Mouse (Mus musculus): ENCODE measurements around the gene Dtnb. TPM values are rescaled to one million over a fixed set of nuclear protein-coding genes. Genes with fewer than 3 reads are reported as not detected.

Dtnb gene
- polyA plus RNA-seq, 1 experiment from 2014 or later = 36.3 TPM

DNA sequence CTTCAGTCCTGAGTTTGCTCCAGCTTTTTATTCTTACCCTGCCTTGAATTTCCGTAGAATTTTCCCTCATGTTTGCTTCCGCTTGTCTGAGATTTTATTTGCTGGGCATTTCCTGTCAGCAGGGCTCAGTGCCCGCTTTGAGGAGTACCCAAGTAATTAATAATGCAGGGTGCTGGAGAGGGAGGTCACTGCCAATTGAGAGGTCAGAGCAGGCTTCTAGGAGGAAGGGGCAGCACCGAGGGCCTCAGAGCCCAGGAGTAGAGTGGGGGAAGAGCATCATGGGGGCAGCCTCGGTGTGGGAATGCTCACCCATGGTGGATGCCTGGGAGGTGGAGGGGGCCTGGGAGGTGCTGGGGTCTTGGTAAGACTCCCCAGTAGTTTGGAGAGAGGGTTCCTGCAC, 239.4 kb downstream of the Dtnb start:
- H3K9ac ChIP-seq (ENCODE audit: low read depth, low read length) = no peak overlapping the region
- H3K27ac ChIP-seq = peak overlapping the region; percentile 81
- peak overlapping the region; percentile 34 for H3K4me2 ChIP-seq (ENCODE audit: low read length)
- no peak overlapping the region for H3K4me3 ChIP-seq (replicated peaks; ENCODE audit: low read depth, low read length)
- DNase-seq (ENCODE audit: low spot score) (peak; percentile 48), ATAC-seq (replicated peaks; ENCODE audit: low FRiP score, low read depth) (no peak)
- no peaks in the 10 kb centered on the region for H3K36me3 ChIP-seq (ENCODE audit: insufficient read depth, low read length)
- peaks cover 40% of the 10 kb centered on the region for H3K4me1 ChIP-seq (replicated peaks; ENCODE audit: insufficient read depth, low read length)
- no peaks in the 10 kb centered on the region for H3K9me3 ChIP-seq (replicated peaks; ENCODE audit: low read length)
- H3K27me3 ChIP-seq (ENCODE audit: insufficient read depth, low read length) = no peaks in the 10 kb centered on the region
- TF ChIP-seq CTCF (IDR thresholded peaks at IDR 0.05; ENCODE audit: low read depth) = no peak
- whole genome bisulfite sequencing = 16% methylated on average over 5 of the region's 5 CpGs

DNA sequence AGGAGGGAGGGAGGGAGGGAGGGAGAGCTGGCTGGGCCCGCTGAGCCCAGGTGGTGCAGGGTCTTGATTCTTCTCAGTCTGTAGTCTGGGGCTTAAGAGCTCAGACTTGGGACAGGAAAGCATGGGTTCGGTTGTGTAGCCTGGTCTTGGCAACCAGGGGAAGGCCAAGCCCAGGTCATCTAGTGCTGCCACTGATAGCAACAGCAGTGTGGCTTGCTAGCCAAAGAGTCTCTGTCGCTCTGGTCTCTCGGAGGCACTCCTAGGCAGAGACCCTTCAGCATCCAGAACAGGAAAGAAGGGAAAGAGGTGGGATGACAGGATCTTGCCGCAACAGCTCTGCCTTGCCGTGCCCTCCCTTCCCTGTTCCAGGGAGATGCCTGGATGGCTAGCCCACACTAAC, 240.1 kb downstream of the Dtnb start:
- H3K27me3 ChIP-seq (ENCODE audit: insufficient read depth, low read length) = no peaks in the 10 kb centered on the region
- H3K4me3 ChIP-seq (replicated peaks; ENCODE audit: low read depth, low read length) = no peak overlapping the region
- 0 out of 2 replicates have a peak overlapping the region, but pooled peaks have one; percentile 54 for H3K27ac ChIP-seq
- DNase-seq (ENCODE audit: low spot score) (no peak), ATAC-seq (replicated peaks; ENCODE audit: low FRiP score, low read depth) (no peak)
- no peaks in the 10 kb centered on the region for H3K36me3 ChIP-seq (ENCODE audit: insufficient read depth, low read length)
- H3K4me1 ChIP-seq (replicated peaks; ENCODE audit: insufficient read depth, low read length) = peaks cover 40% of the 10 kb centered on the region
- no peak for TF ChIP-seq CTCF (IDR thresholded peaks at IDR 0.05; ENCODE audit: low read depth)
- no peak overlapping the region for H3K9ac ChIP-seq (ENCODE audit: low read depth, low read length)
- WGBS = 51% methylated on average over 6 of the region's 6 CpGs
- no peak overlapping the region for H3K4me2 ChIP-seq (ENCODE audit: low read length)
- no peaks in the 10 kb centered on the region for H3K9me3 ChIP-seq (replicated peaks; ENCODE audit: low read length)

DNA sequence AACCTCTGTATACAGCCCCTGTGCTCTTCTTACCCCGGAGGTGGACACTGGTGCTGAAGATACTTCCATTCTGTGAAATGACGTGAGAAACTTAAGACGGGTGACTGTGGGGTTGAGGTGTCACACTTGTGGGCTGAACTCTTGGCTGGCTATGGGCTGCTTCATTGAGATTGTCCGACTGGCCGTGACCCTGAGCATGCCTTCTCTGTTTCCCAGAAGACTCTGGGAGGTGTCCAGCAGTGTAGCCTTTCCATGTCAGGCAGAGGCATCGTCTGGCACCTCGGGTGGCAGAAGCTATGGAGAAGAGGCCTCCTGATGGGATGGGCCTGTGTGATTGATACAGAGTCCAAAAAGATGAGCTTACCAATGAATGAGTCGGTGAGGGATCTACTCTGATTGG, 241.0 kb downstream of the Dtnb start:
- ATAC-seq (replicated peaks; ENCODE audit: low FRiP score, low read depth) = no peak

GRCm38 (mm10) chr12:3815386-3815785, 243.2 kb downstream of the Dtnb start:
- DNase-seq (ENCODE audit: low spot score) (no peak), ATAC-seq (replicated peaks; ENCODE audit: low FRiP score, low read depth) (no peak)
- Histone ChIP-seq H3K9ac (ENCODE audit: low read depth, low read length) (no peak overlapping the region), H3K27me3 (ENCODE audit: insufficient read depth, low read length) (no peaks in the 10 kb centered on the region), H3K4me3 (replicated peaks; ENCODE audit: low read depth, low read length) (no peak overlapping the region), H3K27ac (no peak overlapping the region), H3K36me3 (ENCODE audit: insufficient read depth, low read length) (no peaks in the 10 kb centered on the region), H3K9me3 (replicated peaks; ENCODE audit: low read length) (no peaks in the 10 kb centered on the region), H3K4me2 (ENCODE audit: low read length) (no peak overlapping the region), H3K4me1 (replicated peaks; ENCODE audit: insufficient read depth, low read length) (peaks cover 29% of the 10 kb centered on the region)
- TF ChIP-seq CTCF (IDR thresholded peaks at IDR 0.05; ENCODE audit: low read depth) = no peak
- WGBS = 47% methylated on average over 6 of the region's 6 CpGs

More for the DNA sequence above, 241.0 kb downstream of the Dtnb start:
- Histone ChIP-seq H3K4me1 (replicated peaks; ENCODE audit: insufficient read depth, low read length) (peaks cover 40% of the 10 kb centered on the region), H3K4me3 (replicated peaks; ENCODE audit: low read depth, low read length) (no peak overlapping the region), H3K36me3 (ENCODE audit: insufficient read depth, low read length) (no peaks in the 10 kb centered on the region), H3K4me2 (ENCODE audit: low read length) (no peak overlapping the region), H3K9me3 (replicated peaks; ENCODE audit: low read length) (no peaks in the 10 kb centered on the region), H3K27me3 (ENCODE audit: insufficient read depth, low read length) (no peaks in the 10 kb centered on the region), H3K27ac (no peak overlapping the region), H3K9ac (ENCODE audit: low read depth, low read length) (no peak overlapping the region)
- WGBS = 70% methylated on average over 8 of the region's 8 CpGs
- DNase-seq (ENCODE audit: low spot score) = no peak
- TF ChIP-seq CTCF (IDR thresholded peaks at IDR 0.05; ENCODE audit: low read depth) = no peak

GRCm38 (mm10) chr12:3817033-3817432, 244.9 kb downstream of the Dtnb start:
- Histone ChIP-seq H3K4me2 (ENCODE audit: low read length) (no peak overlapping the region), H3K4me1 (replicated peaks; ENCODE audit: insufficient read depth, low read length) (peaks cover 19% of the 10 kb centered on the region; the same call in 1 of the 2 replicates), H3K4me3 (replicated peaks; ENCODE audit: low read depth, low read length) (no peak overlapping the region), H3K27ac (no peak overlapping the region), H3K27me3 (ENCODE audit: insufficient read depth, low read length) (no peaks in the 10 kb centered on the region), H3K9me3 (replicated peaks; ENCODE audit: low read length) (no peaks in the 10 kb centered on the region), H3K9ac (ENCODE audit: low read depth, low read length) (no peak overlapping the region), H3K36me3 (ENCODE audit: insufficient read depth, low read length) (no peaks in the 10 kb centered on the region)
- no peak for ATAC-seq (replicated peaks; ENCODE audit: low FRiP score, low read depth)
- 69% methylated on average over 7 of the region's 7 CpGs for WGBS
- TF ChIP-seq CTCF (IDR thresholded peaks at IDR 0.05; ENCODE audit: low read depth) = peak; percentile 33; the same call in 1 of the 2 replicates
- DNase-seq (ENCODE audit: low spot score) = no peak

DNA sequence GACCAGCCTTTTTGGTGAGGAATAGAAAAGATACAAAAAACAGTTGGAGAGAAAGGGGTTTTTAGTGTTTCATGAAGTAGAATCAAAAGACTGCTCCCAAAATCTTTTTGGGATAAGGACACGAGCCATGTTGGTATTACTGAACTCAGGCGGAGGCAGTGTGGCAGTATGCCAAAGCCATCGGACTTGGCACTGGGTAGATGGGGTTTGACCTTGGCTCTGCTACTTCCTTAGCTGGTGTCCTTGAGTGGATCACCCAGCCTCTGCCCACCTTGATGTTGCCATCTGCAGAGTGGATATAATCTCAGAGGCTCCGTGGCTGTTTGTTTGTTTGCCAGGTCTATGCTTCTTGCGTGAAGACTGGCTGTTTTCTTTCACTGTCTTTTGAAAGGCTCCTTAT, 245.4 kb downstream of the Dtnb start:
- H3K36me3 ChIP-seq (ENCODE audit: insufficient read depth, low read length) = no peaks in the 10 kb centered on the region
- ATAC-seq (replicated peaks; ENCODE audit: low FRiP score, low read depth) (no peak), DNase-seq (ENCODE audit: low spot score) (no peak)
- no peak for TF ChIP-seq CTCF (IDR thresholded peaks at IDR 0.05; ENCODE audit: low read depth)
- H3K4me3 ChIP-seq (replicated peaks; ENCODE audit: low read depth, low read length) = no peak overlapping the region
- H3K9ac ChIP-seq (ENCODE audit: low read depth, low read length) = no peak overlapping the region
- H3K9me3 ChIP-seq (replicated peaks; ENCODE audit: low read length) = no peaks in the 10 kb centered on the region
- H3K27me3 ChIP-seq (ENCODE audit: insufficient read depth, low read length) = no peaks in the 10 kb centered on the region
- H3K27ac ChIP-seq = no peak overlapping the region
- H3K4me2 ChIP-seq (ENCODE audit: low read length) = no peak overlapping the region
- 70% methylated on average over 5 of the region's 5 CpGs for WGBS
- H3K4me1 ChIP-seq (replicated peaks; ENCODE audit: insufficient read depth, low read length) = peaks cover 15% of the 10 kb centered on the region; the same call in 1 of the 2 replicates

DNA sequence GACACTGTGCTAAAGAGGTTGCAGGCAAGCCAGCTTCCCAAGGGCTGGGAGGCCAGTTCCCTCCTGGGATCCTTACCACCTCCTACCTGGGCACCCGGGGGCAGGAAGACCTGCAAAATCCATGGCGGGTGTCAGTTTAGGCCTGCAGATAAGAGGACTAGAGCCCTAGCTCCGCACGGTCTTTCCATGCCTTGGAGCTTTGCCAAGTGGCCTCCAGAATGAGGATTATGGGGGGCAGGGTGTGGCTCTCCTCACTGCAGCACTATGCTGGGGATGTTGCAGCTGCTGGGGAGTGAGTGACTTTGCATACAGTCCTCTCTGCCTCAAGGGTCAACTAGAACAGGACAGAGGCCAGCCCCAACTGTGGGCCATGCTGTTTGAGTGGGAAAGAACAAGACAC, 247.7 kb downstream of the Dtnb start:
- Histone ChIP-seq H3K27me3 (ENCODE audit: insufficient read depth, low read length) (no peaks in the 10 kb centered on the region), H3K9ac (ENCODE audit: low read depth, low read length) (no peak overlapping the region), H3K4me1 (replicated peaks; ENCODE audit: insufficient read depth, low read length) (peaks cover 24% of the 10 kb centered on the region; the same call in 1 of the 2 replicates), H3K9me3 (replicated peaks; ENCODE audit: low read length) (no peaks in the 10 kb centered on the region), H3K27ac (no peak overlapping the region), H3K4me2 (ENCODE audit: low read length) (no peak overlapping the region), H3K4me3 (replicated peaks; ENCODE audit: low read depth, low read length) (no peak overlapping the region), H3K36me3 (ENCODE audit: insufficient read depth, low read length) (no peaks in the 10 kb centered on the region)
- 63% methylated on average over 4 of the region's 4 CpGs for WGBS
- no peak for TF ChIP-seq CTCF (IDR thresholded peaks at IDR 0.05; ENCODE audit: low read depth)
- ATAC-seq (replicated peaks; ENCODE audit: low FRiP score, low read depth) (no peak), DNase-seq (ENCODE audit: low spot score) (no peak)

Measured in kidney, postnatal 0 days (tissue).